Mouse (Mus musculus): ENCODE measurements around the gene Frem3. TPM values are rescaled to one million over a fixed set of nuclear protein-coding genes. Genes with fewer than 3 reads are reported as not detected.
A peak's percentile ranks its signal among the peaks of the same experiment; 100 is the strongest.

Gene Frem3
- 0.03 and 0.08 TPM in 2 replicates for polyA plus RNA-seq (2015; fragmentation: Nextera tagmentation; extraction: Ambion mirVana)

- Histone ChIP-seq H3K4me1 (peaks cover 11% of the 10 kb centered on the region), H3K27ac (replicated peaks) (no peak within 1 kb of the TSS), H3K4me2 (replicated peaks) (peak within 1 kb of the TSS; percentile 48), H3K9ac (replicated peaks) (no peak within 1 kb of the TSS), H3K9me3 (no peaks in the 10 kb centered on the region), H3K27me3 (peaks cover 19% of the 10 kb centered on the region), H3K36me3 (no peaks in the 10 kb centered on the region), H3K4me3 (peak within 1 kb of the TSS; percentile 32)
- 2% methylated on average over 32 of the region's 32 CpGs for WGBS
- no peak for ATAC-seq (replicated peaks)
Observed at GRCm38 (mm10) chr8:80610549-80611440, at the start of gene Frem3. Gene Frem3 (plus strand): TSS chr8:80611080.

- H3K27ac ChIP-seq (replicated peaks), result 0 out of 2 replicates have a peak overlapping the region, but pooled peaks have one; percentile 32
- no peak overlapping the region for H3K9ac ChIP-seq (replicated peaks)
- peak; percentile 89 for ATAC-seq (replicated peaks)
Observed at GRCm38 (mm10) chr8:80564205-80564839, 46.6 kb upstream of the Frem3 start.

GRCm38 (mm10) chr8:80567471-80567870 lies 43.4 kb upstream of the Frem3 start:
- H3K27ac ChIP-seq (replicated peaks), result no peak overlapping the region

More at GRCm38 (mm10) chr8:80564205-80564839, 46.6 kb upstream of the Frem3 start:
- Histone ChIP-seq H3K4me2 (replicated peaks) (no peak overlapping the region), H3K9me3 (no peaks in the 10 kb centered on the region), H3K27me3 (no peaks in the 10 kb centered on the region), H3K4me1 (peaks cover 12% of the 10 kb centered on the region), H3K4me3 (no peak overlapping the region), H3K36me3 (no peaks in the 10 kb centered on the region)
- 31% methylated on average over 3 of the region's 3 CpGs for WGBS

DNA sequence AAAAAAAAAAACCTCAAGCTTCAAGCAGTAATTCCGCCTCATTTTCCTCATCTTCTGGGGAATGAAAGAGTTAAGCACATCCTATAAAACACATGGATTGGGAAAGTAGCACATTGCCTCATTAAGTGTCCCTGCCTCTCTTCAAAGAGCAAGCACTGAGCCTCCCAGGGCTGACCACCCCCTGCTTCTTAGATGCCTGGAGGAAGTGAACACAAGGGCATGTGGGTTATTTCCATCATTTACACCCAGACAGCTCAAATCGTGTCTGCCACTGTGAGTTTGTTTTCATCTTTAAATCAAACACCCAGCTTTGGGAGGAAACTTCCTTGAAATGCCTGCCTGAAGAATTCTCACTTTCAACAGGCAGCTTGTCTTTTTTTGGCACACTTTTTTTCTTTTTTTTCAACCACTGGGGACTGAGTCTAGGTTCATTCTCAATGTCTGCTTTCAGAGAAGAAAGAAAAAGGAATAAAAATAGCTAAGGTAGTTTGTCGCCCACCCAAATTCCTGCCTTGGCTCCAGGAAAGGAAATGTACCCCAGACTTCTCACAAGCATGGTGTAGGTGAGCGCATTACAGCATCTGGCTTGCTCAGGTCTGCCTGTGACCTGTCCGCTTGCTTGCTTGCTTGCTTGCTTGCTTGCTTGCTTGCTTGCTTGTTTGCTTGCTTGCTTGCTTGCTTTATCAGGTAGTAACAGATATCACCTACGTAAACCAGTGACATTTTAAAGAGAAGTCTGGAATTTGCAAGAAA lies 42.5 kb upstream of the Frem3 start:
- no peak for ATAC-seq (replicated peaks)
- Histone ChIP-seq H3K4me1 (peaks cover 17% of the 10 kb centered on the region), H3K9me3 (no peaks in the 10 kb centered on the region), H3K36me3 (no peaks in the 10 kb centered on the region), H3K27me3 (no peaks in the 10 kb centered on the region), H3K4me3 (no peak overlapping the region), H3K4me2 (replicated peaks) (no peak overlapping the region), H3K27ac (replicated peaks) (no peak overlapping the region), H3K9ac (replicated peaks) (no peak overlapping the region)
- 61% methylated on average over 6 of the region's 6 CpGs for WGBS

More at GRCm38 (mm10) chr8:80567471-80567870, 43.4 kb upstream of the Frem3 start:
- ATAC-seq (replicated peaks), result no peak
- H3K9me3 ChIP-seq, result no peaks in the 10 kb centered on the region
- no peak overlapping the region for H3K9ac ChIP-seq (replicated peaks)
- no peak overlapping the region for H3K4me3 ChIP-seq
- WGBS, result 100% methylated on average over 1 of the region's 1 CpGs
- no peaks in the 10 kb centered on the region for H3K36me3 ChIP-seq
- peaks cover 17% of the 10 kb centered on the region for H3K4me1 ChIP-seq
- H3K27me3 ChIP-seq, result no peaks in the 10 kb centered on the region
- H3K4me2 ChIP-seq (replicated peaks), result no peak overlapping the region

DNA sequence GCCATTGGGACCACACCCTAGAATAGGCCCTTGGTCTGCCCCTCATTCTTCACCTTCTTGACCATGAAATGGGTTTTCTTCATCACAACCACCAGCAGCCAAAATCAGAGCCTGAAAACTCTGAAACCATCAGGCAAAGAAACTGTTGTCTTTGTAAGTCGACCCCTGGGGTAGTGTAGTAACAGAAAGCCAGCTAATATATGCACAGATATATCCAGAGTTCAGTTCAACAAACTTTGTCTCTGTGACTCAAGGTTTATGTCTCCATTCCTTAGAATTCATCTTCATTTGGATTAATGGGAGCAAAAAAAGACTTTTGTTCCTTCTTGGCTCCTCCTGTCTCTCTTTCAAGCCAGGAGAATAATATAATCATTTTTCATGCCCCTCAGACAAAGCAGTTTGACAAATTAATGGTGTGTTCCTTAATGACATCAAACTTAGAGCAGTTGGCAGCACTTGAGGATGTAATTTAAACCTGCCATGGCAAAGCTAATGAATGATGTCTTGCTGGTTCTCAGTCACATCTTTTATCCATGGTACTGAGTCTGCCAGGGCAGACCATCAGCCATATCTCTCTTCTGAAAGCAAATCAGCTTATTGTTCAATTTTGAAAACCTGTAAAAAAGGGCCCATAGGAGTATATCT lies 38.3 kb upstream of the Frem3 start:
- no peak overlapping the region for H3K27ac ChIP-seq (replicated peaks)
- ATAC-seq (replicated peaks), result 0 out of 2 replicates have a peak, but pooled peaks have one; percentile 46
- no peak overlapping the region for H3K4me2 ChIP-seq (replicated peaks)
- 33% methylated on average over 1 of the region's 1 CpGs for WGBS
- H3K4me1 ChIP-seq, result peaks cover 12% of the 10 kb centered on the region; the same call in 1 of the 2 replicates
- H3K9ac ChIP-seq (replicated peaks), result no peak overlapping the region
- no peaks in the 10 kb centered on the region for H3K27me3 ChIP-seq
- H3K9me3 ChIP-seq, result no peaks in the 10 kb centered on the region
- no peaks in the 10 kb centered on the region for H3K36me3 ChIP-seq
- no peak overlapping the region for H3K4me3 ChIP-seq

- Histone ChIP-seq H3K4me1 (0 out of 2 replicates have a peak, but pooled peaks cover 4% of the 10 kb centered on the region), H3K9ac (replicated peaks) (no peak overlapping the region), H3K36me3 (no peaks in the 10 kb centered on the region), H3K4me2 (replicated peaks) (no peak overlapping the region), H3K27me3 (no peaks in the 10 kb centered on the region), H3K9me3 (no peaks in the 10 kb centered on the region), H3K4me3 (no peak overlapping the region), H3K27ac (replicated peaks) (no peak overlapping the region)
- no peak for ATAC-seq (replicated peaks)
- WGBS, result 89% methylated on average over 2 of the region's 2 CpGs
Observed at GRCm38 (mm10) chr8:80577126-80577525, 33.8 kb upstream of the Frem3 start.

DNA sequence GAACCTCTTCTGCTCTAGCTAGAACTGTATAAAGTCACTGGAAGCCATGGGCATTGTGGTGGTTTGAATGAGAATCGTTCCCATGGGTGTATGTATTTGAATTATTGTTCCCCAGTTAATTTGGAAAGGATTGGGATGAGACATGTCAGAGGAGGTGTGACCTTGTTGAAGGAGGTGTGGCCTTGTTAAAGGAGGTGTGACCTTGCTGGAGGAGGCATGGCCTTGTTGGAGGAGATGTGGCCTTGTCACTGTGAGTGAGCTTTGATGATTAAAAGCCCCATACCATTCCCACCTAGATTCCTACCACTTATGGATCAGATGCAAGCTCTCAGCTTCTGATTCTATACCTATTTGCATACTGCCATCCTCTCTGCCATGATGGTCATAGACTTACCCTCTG lies 31.8 kb upstream of the Frem3 start:
- Histone ChIP-seq H3K4me3 (no peak overlapping the region), H3K36me3 (no peaks in the 10 kb centered on the region), H3K9ac (replicated peaks) (no peak overlapping the region), H3K9me3 (no peaks in the 10 kb centered on the region), H3K27ac (replicated peaks) (no peak overlapping the region), H3K27me3 (no peaks in the 10 kb centered on the region), H3K4me2 (replicated peaks) (no peak overlapping the region), H3K4me1 (no peaks in the 10 kb centered on the region)
- no peak for ATAC-seq (replicated peaks)
- WGBS, result 74% methylated on average over 1 of the region's 1 CpGs

- Histone ChIP-seq H3K9ac (replicated peaks) (no peak overlapping the region), H3K27ac (replicated peaks) (no peak overlapping the region), H3K4me2 (replicated peaks) (no peak overlapping the region), H3K27me3 (no peaks in the 10 kb centered on the region), H3K36me3 (no peaks in the 10 kb centered on the region), H3K4me3 (no peak overlapping the region), H3K4me1 (no peaks in the 10 kb centered on the region), H3K9me3 (no peaks in the 10 kb centered on the region)
- WGBS, result 84% methylated on average over 5 of the region's 5 CpGs
- ATAC-seq (replicated peaks), result no peak
Observed at GRCm38 (mm10) chr8:80592626-80593025, 18.3 kb upstream of the Frem3 start.

GRCm38 (mm10) chr8:80600600-80601170 lies 10.2 kb upstream of the Frem3 start:
- no peak overlapping the region for H3K9ac ChIP-seq (replicated peaks)
- H3K27me3 ChIP-seq, result no peaks in the 10 kb centered on the region
- no peak for ATAC-seq (replicated peaks)
- H3K36me3 ChIP-seq, result no peaks in the 10 kb centered on the region
- H3K27ac ChIP-seq (replicated peaks), result no peak overlapping the region
- H3K9me3 ChIP-seq, result no peaks in the 10 kb centered on the region
- no peaks in the 10 kb centered on the region for H3K4me1 ChIP-seq
- H3K4me2 ChIP-seq (replicated peaks), result no peak overlapping the region
- no peak overlapping the region for H3K4me3 ChIP-seq
- 78% methylated on average over 6 of the region's 6 CpGs for WGBS

GRCm38 (mm10) chr8:80601886-80602285 lies 9.0 kb upstream of the Frem3 start:
- no peaks in the 10 kb centered on the region for H3K27me3 ChIP-seq
- WGBS, result 80% methylated on average over 4 of the region's 4 CpGs
- no peak overlapping the region for H3K4me3 ChIP-seq
- H3K27ac ChIP-seq (replicated peaks), result no peak overlapping the region
- H3K9ac ChIP-seq (replicated peaks), result no peak overlapping the region
- H3K4me2 ChIP-seq (replicated peaks), result no peak overlapping the region
- no peaks in the 10 kb centered on the region for H3K4me1 ChIP-seq
- no peaks in the 10 kb centered on the region for H3K9me3 ChIP-seq
- H3K36me3 ChIP-seq, result no peaks in the 10 kb centered on the region
- no peak for ATAC-seq (replicated peaks)

GRCm38 (mm10) chr8:80607082-80607481 lies 3.8 kb upstream of the Frem3 start:
- Histone ChIP-seq H3K4me2 (replicated peaks) (no peak overlapping the region), H3K27ac (replicated peaks) (no peak overlapping the region), H3K27me3 (peaks cover 17% of the 10 kb centered on the region), H3K4me1 (peaks cover 11% of the 10 kb centered on the region), H3K4me3 (no peak overlapping the region), H3K36me3 (no peaks in the 10 kb centered on the region), H3K9me3 (no peaks in the 10 kb centered on the region), H3K9ac (replicated peaks) (no peak overlapping the region)
- no peak for ATAC-seq (replicated peaks)
- WGBS, result 93% methylated on average over 4 of the region's 4 CpGs
